Mouse (Mus musculus) kidney, adult 2 months (tissue): ENCODE measurements around the gene Shisa5. TPM values are rescaled to one million over a fixed set of nuclear protein-coding genes. Genes with fewer than 3 reads are reported as not detected.

Experiments
- DNase-seq: peaks from one replicate; pipeline ENCODE4 v3.0.0; 2021
- H3K27ac ChIP-seq: fragments of 200-500 bp; 2 replicates; pipeline ENCODE4 v1.5.1; 2012; ENCODE audit warnings: low read depth, low read length, control low read depth, inconsistent platforms; ENCODE audit not compliant: insufficient read depth
- H3K27me3 ChIP-seq: fragments of 200-500 bp; replicated peaks from 2 replicates; pipeline ENCODE4 v1.6.1; 2012; ENCODE audit warnings: mild to moderate bottlenecking, moderate library complexity, low read length, inconsistent platforms; ENCODE audit not compliant: control insufficient read depth, insufficient read depth
- H3K36me3 ChIP-seq: fragments of 200-500 bp; 2 replicates; pipeline ENCODE4 v1.6.1; 2012; ENCODE audit warnings: mild to moderate bottlenecking, moderate library complexity, low read length, inconsistent platforms; ENCODE audit not compliant: control insufficient read depth, insufficient read depth
- H3K4me1 ChIP-seq: fragments of 200-500 bp; 2 replicates; pipeline ENCODE4 v1.6.1; 2011; ENCODE audit warnings: low read length; ENCODE audit not compliant: control insufficient read depth, insufficient read depth
- H3K4me3 ChIP-seq: fragments of 200-500 bp; 2 replicates; pipeline ENCODE4 v1.5.1; 2011; ENCODE audit warnings: mild to moderate bottlenecking, low read depth, low read length, control low read depth; ENCODE audit not compliant: insufficient read depth
- CTCF ChIP-seq: fragments of 200-500 bp; conservative IDR thresholded peaks from 2 replicates; pipeline ENCODE4 v1.5.1; 2011; ENCODE audit warnings: low read depth, mild to moderate bottlenecking, control low read depth, low read length, moderate library complexity, mixed read lengths; ENCODE audit not compliant: insufficient read depth, insufficient read length
- POLR2A ChIP-seq: fragments of 200-500 bp; IDR thresholded peaks from one replicate; pipeline ENCODE4 v1.6.1; 2011; ENCODE audit warnings: low read depth, low read length, control low read depth
- WGBS: fragments of 180-500 bp; shearing (Covaris S2); methylation state at CpG from one replicate; pipeline ENCODE4 v1.1.7; 2018; 5-methylcytosine and 5-hydroxymethylcytosine counted together
- polyA plus RNA-seq: library from polyadenylated mRNA; depleted of rRNA; stranded (reverse); fragments of >200 nt; gene quantifications from 2 replicates; pipeline ENCODE4 v1.2.3, GENCODE M21; 2012; rRNA removed

Gene Shisa5
- polyA plus RNA-seq = 467 and 688 TPM in 2 replicates

GRCm38 (mm10) chr9:109038086-109038895, at the start of gene Shisa5:
Gene Shisa5, plus strand, starts transcription at chr9:109038565.
- peak within 1 kb of the TSS; percentile 81 for H3K4me3 ChIP-seq
- no peaks in the 10 kb centered on the region for H3K27me3 ChIP-seq
- H3K36me3 ChIP-seq = no peaks in the 10 kb centered on the region
- TF ChIP-seq POLR2A = peak; percentile 65
- TF ChIP-seq CTCF = no peak
- H3K27ac ChIP-seq = peak within 1 kb of the TSS; percentile 85
- WGBS = under 1% methylated on average over 40 of the region's 40 CpGs
- peaks cover 15% of the 10 kb centered on the region for H3K4me1 ChIP-seq
- DNase-seq = peak; percentile 89

- Histone ChIP-seq H3K27ac (0 out of 2 replicates have a peak overlapping the region, but pooled peaks have one; percentile 4), H3K4me3 (no peak overlapping the region), H3K4me1 (no peaks in the 10 kb centered on the region; the same call in 1 of the 2 replicates), H3K27me3 (no peaks in the 10 kb centered on the region), H3K36me3 (no peaks in the 10 kb centered on the region)
- TF ChIP-seq POLR2A = no peak
- no peak for TF ChIP-seq CTCF
- DNase-seq = peak; percentile 24
- WGBS = 68% methylated on average over 4 of the region's 4 CpGs
Measured at GRCm38 (mm10) chr9:108989802-108990461, 48.4 kb upstream of the Shisa5 start.

- H3K4me1 ChIP-seq = peaks cover 4% of the 10 kb centered on the region
- no peak overlapping the region for H3K4me3 ChIP-seq
- H3K36me3 ChIP-seq = no peaks in the 10 kb centered on the region
- DNase-seq = no peak
- 74% methylated on average over 7 of the region's 7 CpGs for WGBS
- H3K27ac ChIP-seq = 0 out of 2 replicates have a peak overlapping the region, but pooled peaks have one; percentile 4
- TF ChIP-seq POLR2A = no peak
- no peak for TF ChIP-seq CTCF
- H3K27me3 ChIP-seq = no peaks in the 10 kb centered on the region
Measured at GRCm38 (mm10) chr9:108990462-108990820, 47.9 kb upstream of the Shisa5 start.

GRCm38 (mm10) chr9:108991428-108992084, 46.8 kb upstream of the Shisa5 start, which contains the start of gene Pfkfb4:
Gene Pfkfb4, plus strand, starts transcription at chr9:108991778.
- TF ChIP-seq CTCF = no peak
- TF ChIP-seq POLR2A = peak; percentile 83
- Histone ChIP-seq H3K36me3 (no peaks in the 10 kb centered on the region), H3K27ac (peak within 1 kb of the TSS; percentile 96), H3K4me1 (peaks cover 6% of the 10 kb centered on the region), H3K27me3 (no peaks in the 10 kb centered on the region), H3K4me3 (peak within 1 kb of the TSS; percentile 63)
- peak; percentile 100 for DNase-seq
- WGBS = under 1% methylated on average over 31 of the region's 31 CpGs

GRCm38 (mm10) chr9:108992085-108992469, 46.3 kb upstream of the Shisa5 start:
- WGBS = 13% methylated on average over 18 of the region's 18 CpGs
- H3K27me3 ChIP-seq = no peaks in the 10 kb centered on the region
- no peaks in the 10 kb centered on the region for H3K36me3 ChIP-seq
- no peak for DNase-seq
- peak overlapping the region; percentile 63 for H3K4me3 ChIP-seq
- H3K27ac ChIP-seq = no peak overlapping the region; the same call in 1 of the 2 replicates
- TF ChIP-seq POLR2A (no peak), CTCF (no peak)
- H3K4me1 ChIP-seq = peaks cover 8% of the 10 kb centered on the region

GRCm38 (mm10) chr9:108992620-108993361, 45.6 kb upstream of the Shisa5 start:
- no peak for TF ChIP-seq POLR2A
- no peak for TF ChIP-seq CTCF
- H3K4me1 ChIP-seq = peaks cover 9% of the 10 kb centered on the region
- H3K27me3 ChIP-seq = no peaks in the 10 kb centered on the region
- H3K36me3 ChIP-seq = no peaks in the 10 kb centered on the region
- H3K4me3 ChIP-seq = no peak overlapping the region
- H3K27ac ChIP-seq = no peak overlapping the region
- 79% methylated on average over 9 of the region's 9 CpGs for WGBS
- no peak for DNase-seq
